Mouse (Mus musculus): ENCODE measurements around the gene Fhl2. TPM values are rescaled to one million over a fixed set of nuclear protein-coding genes. Genes with fewer than 3 reads are reported as not detected.

Fhl2 gene
- polyA plus RNA-seq (2015; fragmentation: Nextera tagmentation; extraction: Ambion mirVana) = 2.0 and 2.4 TPM in 2 replicates

GRCm38 (mm10) chr1:43196661-43197241, at the start of gene Fhl2:
Gene Fhl2 (minus strand): TSS chr1:43196984.
- Histone ChIP-seq H3K4me3 (ENCODE audit: low read depth, low read length) (no peak within 1 kb of the TSS), H3K4me2 (ENCODE audit: low read depth, low read length) (no peak within 1 kb of the TSS), H3K9me3 (ENCODE audit: low read length) (no peaks in the 10 kb centered on the region), H3K36me3 (replicated peaks; ENCODE audit: insufficient read depth, low read length) (no peaks in the 10 kb centered on the region), H3K9ac (replicated peaks) (no peak within 1 kb of the TSS), H3K27ac (ENCODE audit: low read depth) (no peak within 1 kb of the TSS), H3K27me3 (ENCODE audit: insufficient read depth, low read length) (no peaks in the 10 kb centered on the region), H3K4me1 (ENCODE audit: insufficient read depth) (no peaks in the 10 kb centered on the region)
- TF ChIP-seq EP300 (IDR thresholded peaks at IDR 0.05; ENCODE audit: low read depth) (no peak), CTCF (IDR thresholded peaks at IDR 0.05; ENCODE audit: low read depth) (no peak)
- 74% methylated on average over 5 of the region's 5 CpGs for WGBS (ENCODE audit: insufficient replicate concordance)
- ATAC-seq = no peak
- no peak for DNase-seq

GRCm38 (mm10) chr1:43245014-43245413, 48.2 kb upstream of the Fhl2 start:
- ATAC-seq (no peak), DNase-seq (no peak)
- Histone ChIP-seq H3K9me3 (ENCODE audit: low read length) (no peaks in the 10 kb centered on the region), H3K4me2 (ENCODE audit: low read depth, low read length) (no peak overlapping the region), H3K4me1 (ENCODE audit: insufficient read depth) (no peaks in the 10 kb centered on the region), H3K27ac (ENCODE audit: low read depth) (no peak overlapping the region), H3K9ac (replicated peaks) (no peak overlapping the region), H3K36me3 (replicated peaks; ENCODE audit: insufficient read depth, low read length) (no peaks in the 10 kb centered on the region), H3K27me3 (ENCODE audit: insufficient read depth, low read length) (no peaks in the 10 kb centered on the region), H3K4me3 (ENCODE audit: low read depth, low read length) (no peak overlapping the region)
- 77% methylated on average over 2 of the region's 2 CpGs for WGBS (ENCODE audit: insufficient replicate concordance)
- TF ChIP-seq EP300 (IDR thresholded peaks at IDR 0.05; ENCODE audit: low read depth) (no peak), CTCF (IDR thresholded peaks at IDR 0.05; ENCODE audit: low read depth) (no peak)

GRCm38 (mm10) chr1:43241208-43241607, 44.4 kb upstream of the Fhl2 start:
- DNase-seq = no peak
- 32% methylated on average over 2 of the region's 2 CpGs for WGBS (ENCODE audit: insufficient replicate concordance)

GRCm38 (mm10) chr1:43239796-43240313, 43.1 kb upstream of the Fhl2 start:
- DNase-seq (no peak), ATAC-seq (no peak)
- H3K9ac ChIP-seq (replicated peaks) = no peak overlapping the region
- no peaks in the 10 kb centered on the region for H3K36me3 ChIP-seq (replicated peaks; ENCODE audit: insufficient read depth, low read length)
- no peak overlapping the region for H3K4me2 ChIP-seq (ENCODE audit: low read depth, low read length)
- no peak overlapping the region for H3K4me3 ChIP-seq (ENCODE audit: low read depth, low read length)
- no peaks in the 10 kb centered on the region for H3K9me3 ChIP-seq (ENCODE audit: low read length)
- TF ChIP-seq EP300 (IDR thresholded peaks at IDR 0.05; ENCODE audit: low read depth) (no peak), CTCF (IDR thresholded peaks at IDR 0.05; ENCODE audit: low read depth) (no peak)
- H3K27me3 ChIP-seq (ENCODE audit: insufficient read depth, low read length) = no peaks in the 10 kb centered on the region
- no peak overlapping the region for H3K27ac ChIP-seq (ENCODE audit: low read depth)
- 74% methylated on average over 2 of the region's 2 CpGs for WGBS (ENCODE audit: insufficient replicate concordance)
- H3K4me1 ChIP-seq (ENCODE audit: insufficient read depth) = no peaks in the 10 kb centered on the region

More at GRCm38 (mm10) chr1:43241208-43241607, 44.4 kb upstream of the Fhl2 start:
- TF ChIP-seq EP300 (IDR thresholded peaks at IDR 0.05; ENCODE audit: low read depth) (no peak), CTCF (IDR thresholded peaks at IDR 0.05; ENCODE audit: low read depth) (no peak)
- Histone ChIP-seq H3K4me3 (ENCODE audit: low read depth, low read length) (no peak overlapping the region), H3K4me2 (ENCODE audit: low read depth, low read length) (no peak overlapping the region), H3K9ac (replicated peaks) (no peak overlapping the region), H3K27me3 (ENCODE audit: insufficient read depth, low read length) (no peaks in the 10 kb centered on the region), H3K9me3 (ENCODE audit: low read length) (no peaks in the 10 kb centered on the region), H3K27ac (ENCODE audit: low read depth) (no peak overlapping the region), H3K4me1 (ENCODE audit: insufficient read depth) (no peaks in the 10 kb centered on the region), H3K36me3 (replicated peaks; ENCODE audit: insufficient read depth, low read length) (no peaks in the 10 kb centered on the region)
- no peak for ATAC-seq

- no peak for ATAC-seq
- no peak for TF ChIP-seq EP300 (IDR thresholded peaks at IDR 0.05; ENCODE audit: low read depth)
- no peak for TF ChIP-seq CTCF (IDR thresholded peaks at IDR 0.05; ENCODE audit: low read depth)
These were observed 41.7 kb upstream of the Fhl2 start for GRCm38 (mm10) chr1:43238471-43238870.

GRCm38 (mm10) chr1:43237360-43238235, 40.8 kb upstream of the Fhl2 start:
- no peak for TF ChIP-seq EP300 (IDR thresholded peaks at IDR 0.05; ENCODE audit: low read depth)
- TF ChIP-seq CTCF (IDR thresholded peaks at IDR 0.05; ENCODE audit: low read depth) = no peak
- no peak for ATAC-seq
- Histone ChIP-seq H3K4me2 (ENCODE audit: low read depth, low read length) (no peak overlapping the region), H3K36me3 (replicated peaks; ENCODE audit: insufficient read depth, low read length) (no peaks in the 10 kb centered on the region), H3K9me3 (ENCODE audit: low read length) (no peaks in the 10 kb centered on the region), H3K27ac (ENCODE audit: low read depth) (no peak overlapping the region), H3K27me3 (ENCODE audit: insufficient read depth, low read length) (no peaks in the 10 kb centered on the region), H3K4me3 (ENCODE audit: low read depth, low read length) (no peak overlapping the region), H3K4me1 (ENCODE audit: insufficient read depth) (no peaks in the 10 kb centered on the region), H3K9ac (replicated peaks) (no peak overlapping the region)
- WGBS (ENCODE audit: insufficient replicate concordance) = 68% methylated on average over 3 of the region's 3 CpGs
- no peak for DNase-seq

More at GRCm38 (mm10) chr1:43238471-43238870, 41.7 kb upstream of the Fhl2 start:
- no peaks in the 10 kb centered on the region for H3K9me3 ChIP-seq (ENCODE audit: low read length)
- no peaks in the 10 kb centered on the region for H3K27me3 ChIP-seq (ENCODE audit: insufficient read depth, low read length)
- no peaks in the 10 kb centered on the region for H3K36me3 ChIP-seq (replicated peaks; ENCODE audit: insufficient read depth, low read length)
- no peak overlapping the region for H3K9ac ChIP-seq (replicated peaks)
- 86% methylated on average over 2 of the region's 2 CpGs for WGBS (ENCODE audit: insufficient replicate concordance)
- H3K4me3 ChIP-seq (ENCODE audit: low read depth, low read length) = no peak overlapping the region
- no peak overlapping the region for H3K27ac ChIP-seq (ENCODE audit: low read depth)
- no peaks in the 10 kb centered on the region for H3K4me1 ChIP-seq (ENCODE audit: insufficient read depth)
- no peak for DNase-seq
- H3K4me2 ChIP-seq (ENCODE audit: low read depth, low read length) = no peak overlapping the region

All from liver, postnatal 0 days (tissue).